Mouse (Mus musculus): ENCODE data around the gene Cage1. TPM values are rescaled to one million over a fixed set of nuclear protein-coding genes. Genes with fewer than 3 reads are reported as not detected.

Gene Cage1
- polyA plus RNA-seq, 1 experiment: 2.4 TPM

DNA sequence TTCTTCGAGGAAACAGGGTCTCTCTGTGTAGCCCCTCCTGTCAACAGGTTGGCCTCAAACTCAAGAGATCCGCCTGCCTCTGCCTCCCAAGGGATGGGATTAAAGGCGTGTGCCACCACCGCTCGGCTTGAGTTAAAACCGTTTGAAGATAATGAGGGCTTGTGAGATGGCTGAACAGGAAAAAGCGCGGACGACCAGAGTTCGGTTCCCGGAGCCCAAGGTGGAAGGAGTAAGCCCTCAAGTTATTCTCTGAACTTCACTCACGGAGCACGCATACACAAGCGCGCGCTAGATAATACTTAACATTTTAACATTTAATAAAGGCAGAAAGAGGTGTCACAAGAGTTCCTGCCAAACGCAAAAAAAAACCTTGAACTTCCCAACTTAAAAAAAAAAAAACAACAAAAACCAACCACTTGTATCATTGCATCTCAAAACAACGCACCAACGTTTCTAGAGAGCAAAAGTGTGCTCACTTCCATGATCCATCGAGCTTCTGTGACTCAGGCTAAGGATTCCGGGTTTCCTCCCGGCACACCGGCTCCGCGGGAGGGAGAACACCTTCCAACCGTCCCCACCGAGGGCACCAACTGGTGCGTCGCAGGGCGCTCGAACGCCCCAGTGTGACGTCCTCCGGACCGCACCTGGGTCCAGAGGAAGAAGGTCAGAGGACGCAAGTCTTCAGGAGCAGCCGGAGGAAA is 376 bp downstream of the Cage1 start, which contains the start of gene Riok1:
Riok1 (plus strand) TSS at position 653 of the 701 bp plus-strand sequence.
- peak within 1 kb of the TSS; percentile 76 for H3K4me3 ChIP-seq (ENCODE audit: insufficient read depth, low read depth, low read length)
- H3K4me1 ChIP-seq (ENCODE audit: control insufficient read depth, insufficient read depth, insufficient read length, low read length): no peaks in the 10 kb centered on the region
- H3K27ac ChIP-seq (replicated peaks; ENCODE audit: low read depth, low read length): peak within 1 kb of the TSS; percentile 65

DNA sequence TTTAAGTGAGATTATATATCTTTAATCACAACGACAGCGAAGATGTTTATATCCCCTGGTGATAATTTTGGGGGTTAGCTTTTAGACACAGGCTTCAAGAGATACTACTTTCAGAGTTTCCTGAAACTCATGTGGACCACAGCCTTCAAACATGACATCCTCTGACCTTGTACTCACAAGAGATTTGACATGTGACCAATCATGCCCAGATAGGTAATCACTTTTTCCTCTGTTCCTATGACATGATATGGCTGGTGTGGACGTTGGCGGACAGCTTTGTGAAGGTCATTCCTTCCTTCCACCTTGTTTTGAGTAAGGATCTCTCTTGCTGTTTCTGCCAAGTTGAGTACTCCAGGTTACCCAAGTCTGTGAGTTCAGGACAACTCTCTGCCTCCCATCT is 8.5 kb downstream of the Cage1 start:
- Histone ChIP-seq H3K4me3 (ENCODE audit: insufficient read depth, low read depth, low read length) (no peak overlapping the region), H3K4me1 (ENCODE audit: control insufficient read depth, insufficient read depth, insufficient read length, low read length) (no peaks in the 10 kb centered on the region), H3K27ac (replicated peaks; ENCODE audit: low read depth, low read length) (no peak overlapping the region)

DNA sequence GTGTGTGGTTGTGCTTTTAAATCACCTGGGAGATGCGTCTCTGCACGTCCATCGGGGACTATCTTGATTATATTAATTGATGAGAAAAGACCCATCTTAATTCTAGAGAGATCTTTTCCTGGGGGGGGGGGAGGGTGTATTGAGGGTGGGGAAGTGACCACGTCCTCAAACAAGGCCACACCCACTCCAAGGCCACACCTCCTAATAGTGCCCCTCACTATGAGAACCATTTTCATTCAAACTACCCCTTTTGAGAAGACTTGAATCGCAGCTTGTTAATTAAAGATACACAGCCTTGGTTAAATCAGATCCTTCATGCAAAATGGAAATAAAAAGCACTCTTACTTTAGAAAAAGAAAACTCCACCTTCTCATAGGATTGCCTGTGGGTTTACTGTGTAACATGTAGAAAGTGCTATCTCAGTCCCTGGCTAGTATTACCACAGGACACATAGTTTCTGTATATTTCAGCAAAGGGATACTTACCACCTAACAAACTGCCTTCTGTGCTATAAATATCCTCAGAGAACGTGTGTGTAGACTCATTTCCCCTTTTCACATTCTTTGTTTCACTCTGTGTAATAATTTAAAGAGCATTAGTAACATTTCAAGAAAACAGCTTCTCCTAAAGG is 9.1 kb downstream of the Cage1 start:
- H3K4me1 ChIP-seq (ENCODE audit: control insufficient read depth, insufficient read depth, insufficient read length, low read length): no peaks in the 10 kb centered on the region

DNA sequence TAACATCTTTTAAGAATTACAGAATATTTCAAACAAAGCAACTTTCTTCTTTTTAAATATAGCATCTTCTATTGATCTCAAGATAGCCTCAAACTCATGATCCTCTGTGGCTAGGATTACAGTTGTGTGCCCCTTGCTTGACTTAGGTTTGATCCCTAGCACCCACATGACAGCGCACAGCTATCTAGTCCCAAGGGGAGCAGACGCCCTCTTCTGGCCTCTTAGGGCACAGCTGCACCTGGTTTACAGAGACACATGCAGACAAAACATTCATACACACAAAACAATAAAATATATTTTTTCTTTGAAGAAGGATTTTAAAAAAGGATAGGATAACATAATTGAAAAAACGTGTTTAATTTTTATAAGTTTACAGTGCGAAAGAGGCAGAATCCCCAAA is 11.0 kb downstream of the Cage1 start:
- no peak overlapping the region for H3K4me3 ChIP-seq (ENCODE audit: insufficient read depth, low read depth, low read length)
- no peak overlapping the region for H3K27ac ChIP-seq (replicated peaks; ENCODE audit: low read depth, low read length)
- no peaks in the 10 kb centered on the region for H3K4me1 ChIP-seq (ENCODE audit: control insufficient read depth, insufficient read depth, insufficient read length, low read length)

More for the DNA sequence above, 9.1 kb downstream of the Cage1 start:
- no peak overlapping the region for H3K27ac ChIP-seq (replicated peaks; ENCODE audit: low read depth, low read length)
- no peak overlapping the region for H3K4me3 ChIP-seq (ENCODE audit: insufficient read depth, low read depth, low read length)

DNA sequence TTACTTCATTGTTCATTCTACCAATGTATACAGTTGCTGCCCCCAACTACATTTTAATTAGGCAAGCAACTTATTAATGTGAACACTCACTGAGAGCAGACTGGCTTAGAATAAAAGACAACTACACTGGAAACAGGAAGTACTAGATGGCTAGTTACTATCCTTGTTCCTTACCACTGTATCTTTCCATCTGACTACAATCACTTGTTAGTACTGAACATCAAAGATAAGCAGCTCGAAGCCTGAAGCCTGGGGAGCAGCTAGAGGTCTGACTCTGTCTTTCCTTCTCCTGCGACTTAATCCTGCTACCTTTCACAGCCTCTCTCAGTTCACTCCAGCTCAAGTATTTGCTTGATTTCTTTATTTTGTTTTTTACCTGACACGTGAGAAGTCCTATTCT is 18.1 kb downstream of the Cage1 start:
- Histone ChIP-seq H3K27ac (replicated peaks; ENCODE audit: low read depth, low read length) (no peak overlapping the region), H3K4me3 (ENCODE audit: insufficient read depth, low read depth, low read length) (no peak overlapping the region), H3K4me1 (ENCODE audit: control insufficient read depth, insufficient read depth, insufficient read length, low read length) (no peaks in the 10 kb centered on the region)

DNA sequence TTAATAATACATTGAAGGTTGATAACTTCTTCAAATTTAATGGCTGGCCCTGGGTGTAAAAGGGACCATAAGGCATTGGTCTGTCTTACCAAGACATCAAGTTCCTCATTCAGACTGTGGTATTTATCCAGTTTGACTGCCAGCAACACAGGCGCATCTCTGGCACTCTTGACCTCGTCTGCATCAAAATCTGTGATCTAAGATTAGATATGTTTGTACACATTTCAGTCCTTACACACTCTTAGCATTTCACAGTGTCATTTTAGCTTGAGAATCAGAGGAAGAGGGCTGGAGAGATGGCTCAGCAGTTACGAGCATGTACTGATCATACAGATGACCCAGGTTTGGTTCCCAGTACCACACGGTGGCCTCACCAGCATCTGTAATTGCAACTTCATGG is 21.3 kb downstream of the Cage1 start:
- no peak overlapping the region for H3K4me3 ChIP-seq (ENCODE audit: insufficient read depth, low read depth, low read length)
- H3K27ac ChIP-seq (replicated peaks; ENCODE audit: low read depth, low read length): no peak overlapping the region
- no peaks in the 10 kb centered on the region for H3K4me1 ChIP-seq (ENCODE audit: control insufficient read depth, insufficient read depth, insufficient read length, low read length)

DNA sequence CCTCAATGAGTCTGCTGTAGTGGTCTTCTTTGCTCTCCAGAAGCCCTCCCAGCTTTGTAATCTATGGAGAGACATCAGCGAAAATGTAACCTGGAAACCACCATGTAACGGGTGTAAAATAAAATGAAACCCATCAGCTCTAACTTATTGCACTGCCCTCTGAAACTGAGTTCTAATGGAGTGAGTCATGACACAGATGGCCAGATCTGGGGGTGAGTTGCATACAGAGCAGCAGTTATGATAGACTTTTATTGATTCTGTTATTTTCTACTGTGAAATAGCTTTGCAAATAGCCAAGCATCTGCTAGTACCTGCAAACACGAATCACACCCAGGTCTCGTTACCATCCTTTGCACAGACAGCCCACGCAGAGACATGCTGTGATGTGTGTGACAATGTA is 24.4 kb downstream of the Cage1 start:
- H3K4me1 ChIP-seq (ENCODE audit: control insufficient read depth, insufficient read depth, insufficient read length, low read length): no peaks in the 10 kb centered on the region
- no peak overlapping the region for H3K4me3 ChIP-seq (ENCODE audit: insufficient read depth, low read depth, low read length)
- H3K27ac ChIP-seq (replicated peaks; ENCODE audit: low read depth, low read length): no peak overlapping the region

DNA sequence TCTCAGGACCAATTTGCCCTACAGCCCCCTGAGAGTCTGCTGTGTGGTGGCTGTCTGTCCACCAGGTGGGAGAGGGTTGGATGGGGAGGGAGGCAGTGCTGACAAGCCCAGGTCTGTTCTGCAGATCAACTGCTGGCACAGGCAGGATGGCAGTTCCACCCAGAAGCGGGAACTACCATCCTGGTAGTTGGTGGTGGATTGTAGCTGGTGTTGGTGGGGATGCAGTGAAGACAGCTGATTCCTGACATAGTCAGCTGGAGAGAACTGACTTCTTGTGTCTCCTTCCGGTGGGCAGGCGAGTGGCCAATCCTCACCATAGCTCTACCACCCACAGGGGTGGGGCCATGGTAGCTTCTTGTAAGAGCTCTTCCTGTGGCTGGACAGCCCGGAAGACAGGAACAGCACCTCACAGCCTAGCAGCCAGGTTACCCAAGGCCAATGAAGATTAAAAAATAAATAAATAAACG is 26.4 kb downstream of the Cage1 start:
- H3K27ac ChIP-seq (replicated peaks; ENCODE audit: low read depth, low read length): no peak overlapping the region
- no peak overlapping the region for H3K4me3 ChIP-seq (ENCODE audit: insufficient read depth, low read depth, low read length)
- no peaks in the 10 kb centered on the region for H3K4me1 ChIP-seq (ENCODE audit: control insufficient read depth, insufficient read depth, insufficient read length, low read length)

DNA sequence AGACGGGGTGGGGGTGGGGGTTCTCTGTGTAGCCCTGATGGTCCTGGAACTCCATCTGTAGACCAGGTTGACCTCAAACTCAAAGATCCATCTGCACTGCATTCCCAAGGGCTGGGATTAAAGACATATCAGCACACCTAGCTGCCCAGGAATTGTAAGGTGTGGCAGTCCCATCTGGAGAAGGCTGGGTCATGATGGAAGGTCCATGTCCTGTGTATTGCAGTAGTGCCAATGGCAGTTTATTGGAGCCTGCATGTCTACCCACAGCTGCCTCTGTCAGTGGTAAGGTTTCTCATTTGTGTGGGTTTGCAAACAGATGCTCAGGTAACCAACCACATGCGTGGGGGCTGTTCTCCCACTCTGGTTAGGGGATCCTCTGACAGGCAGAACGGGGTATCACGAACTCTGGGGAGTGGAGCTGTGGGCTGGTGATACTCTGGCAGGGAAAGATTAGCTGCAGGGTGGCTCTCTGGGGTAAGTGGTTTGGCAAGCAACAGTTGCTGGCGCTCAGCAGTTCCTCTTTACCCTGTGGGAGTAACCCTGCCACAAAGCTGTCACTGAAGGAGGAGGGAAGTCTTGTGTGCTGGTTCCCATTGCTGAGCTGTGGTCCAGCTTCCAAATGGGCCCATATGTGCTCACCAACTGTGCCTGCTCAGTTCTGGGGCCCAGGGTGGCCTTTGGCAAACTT is 27.0 kb downstream of the Cage1 start:
- H3K4me1 ChIP-seq (ENCODE audit: control insufficient read depth, insufficient read depth, insufficient read length, low read length): no peaks in the 10 kb centered on the region
- no peak overlapping the region for H3K4me3 ChIP-seq (ENCODE audit: insufficient read depth, low read depth, low read length)
- no peak overlapping the region for H3K27ac ChIP-seq (replicated peaks; ENCODE audit: low read depth, low read length)

DNA sequence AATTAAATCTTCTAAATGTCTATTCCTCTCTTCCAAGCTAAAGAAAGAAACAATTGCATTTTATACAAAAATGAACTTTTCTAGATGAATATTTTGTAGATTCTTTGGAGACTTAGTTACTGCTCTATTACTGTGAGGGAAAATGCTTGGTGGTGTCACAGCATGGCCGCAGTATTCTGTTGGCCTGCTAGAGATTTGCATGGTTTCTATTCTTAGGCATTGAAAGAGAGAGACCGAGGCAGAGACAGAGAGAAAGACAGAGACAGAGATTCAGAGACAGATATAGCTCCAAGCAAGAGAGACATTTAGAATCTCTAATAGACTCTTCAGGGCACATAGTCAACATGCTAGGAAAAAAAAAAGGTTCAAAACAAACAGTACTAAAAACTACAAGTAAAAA is 28.9 kb downstream of the Cage1 start:
- H3K4me1 ChIP-seq (ENCODE audit: control insufficient read depth, insufficient read depth, insufficient read length, low read length): no peaks in the 10 kb centered on the region
- no peak overlapping the region for H3K4me3 ChIP-seq (ENCODE audit: insufficient read depth, low read depth, low read length)
- no peak overlapping the region for H3K27ac ChIP-seq (replicated peaks; ENCODE audit: low read depth, low read length)

DNA sequence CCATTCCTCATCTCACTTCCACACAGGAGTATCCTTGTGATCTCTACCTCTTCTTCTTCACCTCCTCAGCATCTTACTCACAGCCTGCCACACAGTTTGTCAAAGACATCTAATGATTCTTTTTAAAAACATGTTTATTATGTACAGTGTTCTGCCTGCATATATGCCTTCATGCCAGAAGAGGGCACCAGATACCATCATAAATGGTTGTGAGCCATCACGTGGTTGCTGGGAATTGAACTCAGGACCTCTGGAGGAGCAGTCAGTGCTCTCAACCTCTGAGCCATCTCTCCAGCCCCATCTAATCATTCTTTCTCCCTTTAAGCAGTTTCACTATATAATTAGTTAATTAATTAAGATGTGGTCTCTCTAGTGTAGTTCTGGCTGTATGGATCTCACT is 34.4 kb downstream of the Cage1 start:
- H3K4me3 ChIP-seq (ENCODE audit: insufficient read depth, low read depth, low read length): no peak overlapping the region
- H3K4me1 ChIP-seq (ENCODE audit: control insufficient read depth, insufficient read depth, insufficient read length, low read length): no peaks in the 10 kb centered on the region
- H3K27ac ChIP-seq (replicated peaks; ENCODE audit: low read depth, low read length): no peak overlapping the region

DNA sequence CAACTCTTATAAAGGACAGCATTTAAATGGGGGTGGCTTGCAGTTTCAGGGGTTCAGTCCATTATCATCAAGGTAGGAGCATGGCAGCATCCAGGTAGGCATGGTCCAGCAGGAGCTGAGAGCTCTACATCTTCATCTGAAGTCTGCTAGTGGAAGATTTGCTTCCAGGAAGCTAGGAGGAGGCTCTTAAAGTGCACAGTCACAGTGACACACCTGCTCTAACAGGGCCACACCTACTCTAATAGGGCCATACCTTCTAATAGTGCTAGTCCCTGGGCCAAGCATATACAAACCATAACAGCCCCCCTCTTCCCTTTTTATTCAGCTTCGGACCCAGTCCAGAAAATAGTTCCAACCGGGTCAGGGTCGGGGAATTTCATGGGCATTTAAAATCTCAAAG is 37.2 kb downstream of the Cage1 start:
- Histone ChIP-seq H3K27ac (replicated peaks; ENCODE audit: low read depth, low read length) (no peak overlapping the region), H3K4me1 (ENCODE audit: control insufficient read depth, insufficient read depth, insufficient read length, low read length) (no peaks in the 10 kb centered on the region), H3K4me3 (ENCODE audit: insufficient read depth, low read depth, low read length) (no peak overlapping the region)

DNA sequence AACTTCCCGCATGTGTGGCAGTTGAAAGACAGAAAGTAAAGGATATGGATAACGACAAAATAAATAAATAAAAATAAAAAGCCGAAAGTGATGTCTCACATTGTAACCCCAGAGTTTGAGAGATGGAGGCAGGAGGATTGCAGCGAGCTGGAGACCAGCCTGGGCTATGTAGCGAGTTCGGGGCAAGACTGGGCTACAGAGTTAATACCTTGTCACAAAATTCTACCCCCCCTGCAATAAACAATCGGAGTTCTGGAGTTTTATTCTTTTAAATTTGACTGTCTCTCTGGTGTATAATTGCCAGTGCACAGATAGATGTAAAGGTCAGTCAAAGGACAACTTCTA is 42.5 kb downstream of the Cage1 start:
- H3K27ac ChIP-seq (replicated peaks; ENCODE audit: low read depth, low read length): no peak overlapping the region
- H3K4me1 ChIP-seq (ENCODE audit: control insufficient read depth, insufficient read depth, insufficient read length, low read length): peaks cover 3% of the 10 kb centered on the region; the same call in 1 of the 2 replicates
- H3K4me3 ChIP-seq (ENCODE audit: insufficient read depth, low read depth, low read length): peak overlapping the region; percentile 53

DNA sequence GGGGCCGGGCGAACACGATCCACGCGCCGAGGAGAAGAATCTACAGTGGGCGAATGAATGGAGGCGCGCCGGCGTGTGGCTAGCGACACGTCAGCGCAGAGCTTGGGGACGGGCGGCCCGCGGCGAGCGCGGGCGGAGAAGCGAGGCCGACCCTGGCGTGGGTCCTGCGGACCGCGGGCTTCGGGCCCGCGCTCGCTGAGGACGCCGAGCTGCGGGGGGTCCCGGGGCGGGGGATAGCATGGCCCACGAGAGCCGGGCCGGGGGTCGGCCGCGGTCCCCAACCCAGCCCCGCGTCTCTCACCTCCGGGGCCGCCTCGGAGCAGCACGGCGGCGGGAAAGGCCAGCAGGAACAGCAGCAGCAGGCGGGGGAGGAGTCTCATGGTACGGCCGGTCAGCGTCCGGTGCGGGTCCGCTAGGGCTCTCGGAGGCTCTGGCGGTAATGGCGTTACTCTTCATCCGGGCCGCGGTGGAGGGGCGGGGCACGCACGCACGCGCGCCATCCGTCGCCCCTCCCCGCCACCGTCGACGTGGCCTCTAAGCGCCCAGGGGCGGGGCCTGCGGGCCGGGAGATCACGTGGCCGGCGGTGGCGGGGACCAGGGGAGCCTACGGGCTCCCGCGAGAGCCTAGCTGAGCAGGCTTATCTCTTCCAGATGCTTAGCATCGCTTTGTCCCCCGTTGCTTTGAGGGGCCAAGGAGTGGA is 43.0 kb downstream of the Cage1 start, which contains the start of gene Ssr1:
Ssr1 (minus strand) TSS at position 514 of the 701 bp plus-strand sequence.
- peak within 1 kb of the TSS; percentile 73 for H3K4me3 ChIP-seq (ENCODE audit: insufficient read depth, low read depth, low read length)
- peak within 1 kb of the TSS; percentile 43 for H3K27ac ChIP-seq (replicated peaks; ENCODE audit: low read depth, low read length)
- H3K4me1 ChIP-seq (ENCODE audit: control insufficient read depth, insufficient read depth, insufficient read length, low read length): peaks cover 3% of the 10 kb centered on the region; the same call in 1 of the 2 replicates

DNA sequence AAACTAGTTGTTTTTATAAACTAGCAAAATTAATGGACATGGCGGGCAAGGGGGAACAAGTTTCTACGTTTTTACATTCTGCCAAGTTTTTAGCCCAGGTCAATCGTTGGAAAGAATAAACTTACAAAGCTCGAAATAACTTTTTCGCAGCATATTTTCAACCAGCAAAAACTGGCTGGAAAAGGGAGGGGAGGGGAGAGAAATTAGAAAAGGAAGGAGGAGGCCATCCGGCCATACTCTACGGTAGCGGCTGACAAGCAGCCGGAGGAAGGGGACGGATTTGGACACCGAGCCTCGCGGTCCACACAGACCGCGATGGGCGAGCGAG is 43.5 kb downstream of the Cage1 start:
- Histone ChIP-seq H3K4me1 (ENCODE audit: control insufficient read depth, insufficient read depth, insufficient read length, low read length) (peaks cover 3% of the 10 kb centered on the region; the same call in 1 of the 2 replicates), H3K27ac (replicated peaks; ENCODE audit: low read depth, low read length) (peak overlapping the region; percentile 43; the same call in 1 of the 2 replicates), H3K4me3 (ENCODE audit: insufficient read depth, low read depth, low read length) (peak overlapping the region; percentile 73)

All from brown adipose tissue, adult 24 weeks (tissue).